Mouse (Mus musculus) megakaryocyte, embryonic 14.5 days (primary cell): Measurements from ENCODE around the gene Tex13b.

Source experiments
- FLI1 ChIP-seq: IDR thresholded peaks from 2 replicates; pipeline ENCODE4 v1.6.1; 2012; ENCODE audit warnings: low read length, inconsistent platforms, mixed read lengths
- GATA1 ChIP-seq: IDR thresholded peaks from 3 replicates; pipeline ENCODE4 v1.6.1; 2012; ENCODE audit warnings: mixed read lengths, low read length, inconsistent platforms, borderline replicate concordance

DNA sequence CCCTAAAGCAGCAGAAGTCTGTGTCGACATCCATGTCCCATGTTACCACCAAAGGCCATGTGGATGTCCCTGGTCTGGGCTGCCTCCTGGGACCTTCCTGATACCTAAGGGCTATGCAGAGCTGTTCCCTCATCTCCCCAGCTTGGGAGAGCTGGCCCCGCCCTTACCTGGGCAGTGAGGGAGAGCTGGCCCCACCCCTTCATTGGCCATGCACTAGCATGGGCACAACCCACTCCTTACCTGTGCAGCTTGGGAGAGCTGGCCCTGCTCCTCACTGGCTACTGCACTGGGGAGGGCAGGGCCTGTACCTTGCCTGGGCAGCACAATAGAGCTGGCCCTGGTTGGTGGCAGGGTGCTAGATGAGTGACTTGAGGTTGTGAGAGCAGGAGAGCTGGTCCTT, 7.9 kb downstream of the Tex13b start:
- TF ChIP-seq FLI1, result no peak
- TF ChIP-seq GATA1, result no peak
